Mouse (Mus musculus) olfactory bulb, adult 2 months (tissue): Measurements from ENCODE around the gene H13. TPM values are rescaled to one million over a fixed set of nuclear protein-coding genes. Genes with fewer than 3 reads are reported as not detected.

ENCODE experiments used
- H3K27ac ChIP-seq: fragments of 200-500 bp; 2 replicates; pipeline ENCODE4 v1.5.1; 2012; ENCODE audit warnings: low read depth, low read length; ENCODE audit not compliant: insufficient read depth
- H3K4me1 ChIP-seq: fragments of 200-500 bp; 2 replicates; pipeline ENCODE4 v1.6.1; 2012; ENCODE audit warnings: low read length; ENCODE audit not compliant: control insufficient read depth, insufficient read depth
- H3K4me3 ChIP-seq: fragments of 200-500 bp; 2 replicates; pipeline ENCODE4 v1.5.1; 2012; ENCODE audit warnings: mild to moderate bottlenecking, low read depth, low read length, moderate library complexity; ENCODE audit not compliant: insufficient read depth
- CTCF ChIP-seq: fragments of 200-500 bp; IDR thresholded peaks from 2 replicates; pipeline ENCODE4 v1.5.1; 2012; ENCODE audit warnings: low read depth, mild to moderate bottlenecking, low read length, moderate library complexity; ENCODE audit not compliant: insufficient read depth
- POLR2A ChIP-seq: fragments of 200-500 bp; IDR thresholded peaks from 2 replicates; pipeline ENCODE4 v1.6.1; 2012; ENCODE audit warnings: mild to moderate bottlenecking, low read depth, low read length, moderate library complexity; ENCODE audit not compliant: insufficient read depth
- WGBS: fragments of 180-500 bp; shearing (Covaris S2); methylation state at CpG from one replicate; pipeline ENCODE4 v1.1.7; 2018; 5-methylcytosine and 5-hydroxymethylcytosine counted together
- polyA plus RNA-seq: library from polyadenylated mRNA; stranded (reverse); fragments of >200 nt; gene quantifications from 2 replicates; pipeline ENCODE4 v1.2.4, GENCODE M21; 2012; ENCODE audit warnings: low replicate concordance; ENCODE audit not compliant: missing spikeins, insufficient read depth, insufficient read length

H13 gene
- polyA plus RNA-seq, 1 experiment, result not detected

DNA sequence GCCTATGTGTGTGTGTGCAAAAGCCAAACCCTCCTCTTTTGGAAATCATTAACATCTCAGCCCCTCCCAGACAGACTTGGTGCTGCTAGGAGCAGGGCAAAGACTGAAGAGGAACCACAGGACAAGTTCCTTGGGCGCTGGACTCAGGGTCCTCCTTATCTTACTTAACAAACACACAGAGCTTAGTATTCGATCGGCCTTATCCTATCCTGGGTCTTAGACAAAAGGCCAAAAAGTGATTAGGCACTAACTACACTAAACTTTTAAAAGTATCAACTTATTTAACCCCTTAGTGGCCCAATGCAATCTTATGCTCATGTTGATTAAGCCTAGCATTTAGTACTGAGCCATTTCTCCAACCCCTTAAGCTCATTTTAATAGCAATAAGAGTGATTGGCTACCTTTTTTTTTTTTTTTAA lies 70.6 kb downstream of the H13 start:
- 65% methylated on average over 3 of the region's 3 CpGs for WGBS
- peak overlapping the region; percentile 52; the same call in 1 of the 2 replicates for H3K27ac ChIP-seq

DNA sequence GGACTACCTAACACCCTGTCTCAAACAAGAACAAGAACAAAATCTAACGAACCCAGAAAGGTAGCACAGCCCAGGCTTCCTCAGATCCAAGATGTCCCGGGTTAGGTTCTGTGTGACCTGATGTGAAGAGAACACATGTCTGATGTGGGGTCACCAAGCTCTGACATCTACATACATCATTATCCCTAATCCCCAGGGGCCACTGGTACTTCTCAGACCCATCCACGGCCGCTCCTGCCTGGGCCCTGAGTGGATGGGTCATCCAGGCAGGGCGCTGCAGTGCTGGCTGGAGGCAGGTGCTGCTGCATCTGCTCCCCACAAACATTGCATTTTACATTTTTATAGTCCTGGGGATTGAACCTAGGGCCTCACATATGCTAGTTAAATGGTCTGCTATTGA lies 71.2 kb downstream of the H13 start:
- Histone ChIP-seq H3K4me3 (no peak overlapping the region), H3K4me1 (peaks cover 29% of the 10 kb centered on the region), H3K27ac (no peak overlapping the region)
- TF ChIP-seq POLR2A (no peak), CTCF (no peak)
- WGBS, result 97% methylated on average over 5 of the region's 5 CpGs

More for the DNA sequence above, 70.6 kb downstream of the H13 start:
- Histone ChIP-seq H3K4me3 (no peak overlapping the region), H3K4me1 (peaks cover 32% of the 10 kb centered on the region)
- TF ChIP-seq CTCF (no peak), POLR2A (no peak)

DNA sequence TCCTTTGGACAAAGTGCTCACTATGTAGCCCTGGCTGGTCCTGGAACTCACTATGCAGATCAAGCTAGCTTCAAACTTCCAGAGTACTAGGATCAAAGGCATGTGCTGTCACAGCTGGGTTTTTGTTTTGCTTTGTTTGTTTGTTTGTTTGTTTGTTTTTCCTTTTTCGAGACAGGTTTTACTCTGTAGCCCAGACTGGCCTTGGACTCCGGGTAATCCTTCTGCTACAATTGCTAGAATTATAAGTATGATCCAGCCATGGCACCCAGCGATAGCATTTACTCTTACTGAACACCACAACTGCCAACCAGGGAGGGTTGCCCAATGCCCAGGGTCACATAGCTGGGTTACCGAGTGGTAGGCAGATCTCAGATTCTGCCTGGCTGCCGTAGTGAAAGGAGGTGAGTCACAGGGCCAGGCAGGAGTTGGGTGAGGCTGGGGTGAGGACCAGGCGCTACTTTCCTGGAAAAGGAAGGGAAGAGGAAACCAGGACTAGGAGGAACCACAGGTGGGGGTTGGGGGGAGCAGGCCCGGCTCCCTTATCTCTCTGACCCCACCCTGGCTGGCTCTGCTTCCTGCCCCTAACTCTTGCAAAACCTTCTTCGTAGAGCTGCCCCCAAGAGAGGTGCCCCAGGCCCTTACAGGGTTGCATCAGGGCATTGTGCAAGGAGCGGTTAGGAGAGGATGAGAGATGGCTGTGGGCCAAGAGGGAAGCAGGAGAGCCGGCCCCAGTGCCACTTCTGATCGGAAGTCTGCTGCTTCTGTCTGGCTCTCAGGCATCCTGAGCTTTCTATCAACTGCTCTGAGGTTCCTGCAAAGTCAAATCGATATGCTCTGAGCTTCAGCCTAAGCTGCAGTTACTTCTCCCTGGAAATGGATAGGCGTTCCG lies 72.1 kb downstream of the H13 start:
- TF ChIP-seq POLR2A (no peak), CTCF (no peak)
- 63% methylated on average over 14 of the region's 14 CpGs for WGBS
- Histone ChIP-seq H3K27ac (no peak overlapping the region), H3K4me1 (peaks cover 24% of the 10 kb centered on the region), H3K4me3 (no peak overlapping the region)

DNA sequence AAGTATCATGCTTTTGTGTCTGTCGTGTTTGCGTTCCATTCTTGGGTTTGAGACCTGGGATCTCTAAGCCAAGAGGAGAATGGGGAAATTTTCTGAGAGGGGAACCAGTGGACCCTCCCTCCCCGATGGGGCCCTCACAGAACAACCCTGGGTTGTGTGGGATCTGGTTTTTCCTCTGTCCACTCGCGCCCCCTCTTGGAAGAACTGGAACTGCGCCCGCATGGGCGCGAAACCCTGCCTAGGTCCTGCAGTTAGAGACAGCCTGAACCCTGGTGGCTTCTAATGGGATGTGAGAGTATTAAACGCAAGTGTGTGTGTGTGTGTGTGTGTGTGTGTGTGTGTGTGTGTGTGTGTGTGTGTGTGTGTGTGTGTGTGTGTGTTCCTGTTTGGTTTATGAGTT lies 73.2 kb downstream of the H13 start:
- H3K4me1 ChIP-seq, result peaks cover 17% of the 10 kb centered on the region
- no peak overlapping the region for H3K27ac ChIP-seq
- 42% methylated on average over 10 of the region's 10 CpGs for WGBS
- TF ChIP-seq CTCF (peak; percentile 30; the same call in 1 of the 2 replicates), POLR2A (no peak)
- no peak overlapping the region for H3K4me3 ChIP-seq

DNA sequence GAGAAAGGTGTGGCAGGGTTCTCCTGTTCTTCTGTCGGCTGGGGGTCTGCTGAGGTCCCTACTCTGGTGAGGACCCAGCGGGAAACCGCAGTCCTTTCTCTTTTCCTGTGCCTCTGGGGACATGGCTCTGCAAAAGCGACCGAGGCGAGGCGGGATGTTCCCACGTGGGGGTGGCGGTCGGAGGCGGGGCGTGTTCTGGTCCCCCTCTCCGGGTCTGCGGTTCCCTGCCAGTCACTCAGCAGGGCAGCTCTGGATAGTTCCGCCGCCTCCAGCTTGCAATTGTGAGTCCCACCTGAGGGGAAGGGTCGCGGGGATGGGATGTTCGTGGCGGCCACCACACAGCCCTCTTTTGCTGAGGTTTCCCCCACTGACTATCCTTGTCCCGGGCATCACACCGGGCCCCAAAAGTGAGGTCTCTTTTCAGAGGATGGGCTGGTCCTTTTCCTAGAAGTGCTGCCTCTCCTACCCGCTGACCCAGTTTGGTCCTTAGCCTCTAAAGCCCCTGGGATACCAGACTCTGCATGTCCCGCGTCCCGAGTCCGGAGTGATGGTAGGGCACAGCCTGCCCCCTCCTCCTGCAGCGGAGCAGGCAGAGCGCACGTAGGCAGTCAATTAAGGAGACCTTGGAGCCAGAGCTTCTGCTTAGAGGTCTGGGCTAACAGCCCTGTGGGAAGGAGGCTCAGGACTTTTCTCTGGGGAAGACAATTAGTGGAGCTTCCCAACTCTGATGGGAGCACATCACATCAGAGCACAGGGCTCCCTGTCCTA lies 84.9 kb downstream of the H13 start, which contains the start of gene Cox4i2:
Gene Cox4i2 (plus strand): TSS at position 230 of the 768 bp plus-strand sequence.
- TF ChIP-seq POLR2A, result no peak
- no peak for TF ChIP-seq CTCF
- Histone ChIP-seq H3K4me1 (peaks cover 9% of the 10 kb centered on the region), H3K4me3 (peak within 1 kb of the TSS; percentile 5; the same call in 1 of the 2 replicates), H3K27ac (no peak within 1 kb of the TSS)
- 17% methylated on average over 30 of the region's 30 CpGs for WGBS

- TF ChIP-seq POLR2A (no peak), CTCF (no peak)
- H3K27ac ChIP-seq, result no peak overlapping the region
- 85% methylated on average over 17 of the region's 17 CpGs for WGBS
These were observed 87.5 kb downstream of the H13 start for GRCm38 (mm10) chr2:152756474-152757393.

GRCm38 (mm10) chr2:152757478-152757877 lies 88.2 kb downstream of the H13 start:
- Histone ChIP-seq H3K27ac (no peak overlapping the region), H3K4me1 (peaks cover 9% of the 10 kb centered on the region), H3K4me3 (no peak overlapping the region)
- WGBS, result 55% methylated on average over 2 of the region's 2 CpGs
- TF ChIP-seq CTCF (no peak), POLR2A (no peak)

More at GRCm38 (mm10) chr2:152756474-152757393, 87.5 kb downstream of the H13 start:
- H3K4me1 ChIP-seq, result peaks cover 9% of the 10 kb centered on the region
- no peak overlapping the region for H3K4me3 ChIP-seq

Other genes with a start within 250 kb of the H13 start
- not detected in 2 replicates for gene Defb23, start 204.8 kb upstream of the H13 start, polyA plus RNA-seq
- not detected in 2 replicates for gene Defb20, start 192.4 kb upstream of the H13 start, polyA plus RNA-seq
- gene Defb22, start 179.3 kb upstream of the H13 start, polyA plus RNA-seq, result not detected in 2 replicates
- not detected in 2 replicates for gene Defb26, start 157.8 kb upstream of the H13 start, polyA plus RNA-seq
- not detected in 2 replicates for gene Defb28, start 151.2 kb upstream of the H13 start, polyA plus RNA-seq
- gene Defb29, start 129.4 kb upstream of the H13 start, polyA plus RNA-seq, result not detected in 2 replicates
- gene Gm17416, start 100.1 kb upstream of the H13 start, polyA plus RNA-seq, result not detected in 2 replicates
- not detected in 2 replicates for gene Defb21, start 96.7 kb upstream of the H13 start, polyA plus RNA-seq
- not detected in 2 replicates for gene Defb19, start 89.1 kb upstream of the H13 start, polyA plus RNA-seq
- not detected in 2 replicates for gene Defb45, start 70.1 kb upstream of the H13 start, polyA plus RNA-seq
- not detected in 2 replicates for gene Defb36, start 65.1 kb upstream of the H13 start, polyA plus RNA-seq
- gene Defb25, start 46.4 kb upstream of the H13 start, polyA plus RNA-seq, result not detected in 2 replicates
- not detected in 2 replicates for gene Rem1, start 42.5 kb upstream of the H13 start, polyA plus RNA-seq
- gene Mcts2, start 17.6 kb downstream of the H13 start, polyA plus RNA-seq, result not detected in 2 replicates
- not detected in 2 replicates for gene Id1, start 66.8 kb downstream of the H13 start, polyA plus RNA-seq
- gene Cox4i2, start 84.7 kb downstream of the H13 start, polyA plus RNA-seq, result not detected in 2 replicates
- 296 and 622 TPM in 2 replicates for gene Bcl2l1, start 162.3 kb downstream of the H13 start, polyA plus RNA-seq
- gene Tpx2, start 178.5 kb downstream of the H13 start, polyA plus RNA-seq, result 120 TPM in 1 of 2 replicates, not detected in the other
- gene Mylk2, start 241.9 kb downstream of the H13 start, polyA plus RNA-seq, result not detected in 2 replicates